Comparison of ENCODE assay signal across 8 mouse cellular contexts in the genomic region with DNA sequence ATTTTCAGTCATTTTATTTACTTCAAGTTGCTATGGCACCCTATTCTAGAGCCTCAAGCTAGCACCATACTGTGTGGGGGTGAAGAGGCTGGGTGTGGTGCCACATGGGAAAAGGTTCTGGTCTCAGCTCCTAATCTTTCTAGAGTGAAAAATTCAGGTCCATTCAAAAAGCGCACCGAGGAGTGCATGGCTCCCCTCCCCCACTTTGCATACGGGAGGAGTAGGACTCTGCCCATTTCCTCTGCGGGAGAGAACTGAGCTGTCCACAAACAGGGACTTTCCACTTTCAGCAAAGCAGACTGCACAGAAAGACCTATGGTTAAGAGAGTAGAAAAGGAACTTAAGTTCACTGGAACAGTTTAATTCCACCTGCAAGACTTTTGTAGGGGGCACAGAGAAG. TPM values are rescaled to one million over a fixed set of nuclear protein-coding genes. Genes with fewer than 3 reads are reported as not detected.
DNase-seq lines count a peak whose midpoint lies in the region; ATAC-seq and TF ChIP-seq lines count a peak whose summit lies in the region.

No protein-coding gene starts in this region.

- intact Hi-C loops in left cerebral cortex, postnatal 10 days (cut with DNase I): no loop called here

- peaks cover 67% of the 10 kb centered on the region for H3K4me1 ChIP-seq in E14TG2a.4 (replicated peaks; ENCODE audit: low read depth, low read length)
- H3K4me1 ChIP-seq in forebrain, embryonic 13.5 days: peaks cover 32% of the 10 kb centered on the region
- peaks cover 20% of the 10 kb centered on the region for H3K4me1 ChIP-seq in hindbrain, embryonic 16.5 days (ENCODE audit: control insufficient read depth, insufficient read depth, low read depth, low read length)

- H3K4me3 ChIP-seq in E14TG2a.4 (replicated peaks; ENCODE audit: low read length): peak overlapping the region; percentile 86
- peak overlapping the region; percentile 69 for H3K4me3 ChIP-seq in forebrain, embryonic 13.5 days
- H3K4me3 ChIP-seq in hindbrain, embryonic 16.5 days (ENCODE audit: low read length): peak overlapping the region; percentile 55

- peak overlapping the region; percentile 79 for H3K4me2 ChIP-seq in forebrain, embryonic 13.5 days
- peak overlapping the region; percentile 88 for H3K4me2 ChIP-seq in hindbrain, embryonic 16.5 days (ENCODE audit: low read length)

- peak overlapping the region; percentile 81 for H3K9ac ChIP-seq in forebrain, embryonic 13.5 days
- H3K9ac ChIP-seq in hindbrain, embryonic 16.5 days (ENCODE audit: low read depth, low read length): peak overlapping the region; percentile 63

- 0% methylated on average over 4 of the region's 4 CpGs for WGBS in forebrain, embryonic 13.5 days
- 0% methylated on average over 4 of the region's 4 CpGs for WGBS in hindbrain, embryonic 16.5 days

- TF ChIP-seq CTCF in E14TG2a.4 (conservative IDR thresholded peaks at IDR 0.05; ENCODE audit: low read length): no peak

- H3K36me3 ChIP-seq in E14TG2a.4 (ENCODE audit: insufficient read depth, low read length): peaks cover 55% of the 10 kb centered on the region
- H3K36me3 ChIP-seq in forebrain, embryonic 13.5 days (ENCODE audit: poor library complexity, severe bottlenecking): peaks cover 34% of the 10 kb centered on the region
- H3K36me3 ChIP-seq in hindbrain, embryonic 16.5 days (ENCODE audit: control insufficient read depth, insufficient read depth, low read length): peaks cover 12% of the 10 kb centered on the region

- no peak for ATAC-seq in forebrain, embryonic 13.5 days
- no peak for ATAC-seq in hindbrain, embryonic 16.5 days
- peak; percentile 18; the same call in 1 of the 2 replicates for ATAC-seq in megakaryocyte progenitor cell, adult 5-6 weeks (replicated peaks; ENCODE audit: poor library complexity)

- peak; percentile 80 for DNase-seq in adrenal gland, postnatal 10 days
- peak; percentile 31 to 61 for DNase-seq in left cerebral cortex, postnatal 10 days (ENCODE audit: extremely low spot score in 1 of 2, low spot score in 2 of 2)
- peak; percentile 33 for DNase-seq in spleen, adult 12 weeks (ENCODE audit: low spot score)
- DNase-seq in urinary bladder, adult 18-20 months (ENCODE audit: low spot score in 2 of 2): no peak

- peak overlapping the region; percentile 92 for H3K27ac ChIP-seq in forebrain, embryonic 13.5 days
- peak overlapping the region; percentile 88 for H3K27ac ChIP-seq in hindbrain, embryonic 16.5 days (ENCODE audit: low read depth, low read length)

- H3K27me3 ChIP-seq in E14TG2a.4 (ENCODE audit: insufficient read depth, low read length): no peaks in the 10 kb centered on the region
- H3K27me3 ChIP-seq in forebrain, embryonic 13.5 days: no peaks in the 10 kb centered on the region
- H3K27me3 ChIP-seq in hindbrain, embryonic 16.5 days (replicated peaks; ENCODE audit: control insufficient read depth, insufficient read depth, low read length): no peaks in the 10 kb centered on the region

- no peaks in the 10 kb centered on the region for H3K9me3 ChIP-seq in E14TG2a.4 (ENCODE audit: low read length)
- H3K9me3 ChIP-seq in forebrain, embryonic 13.5 days (replicated peaks): no peaks in the 10 kb centered on the region
- H3K9me3 ChIP-seq in hindbrain, embryonic 16.5 days (ENCODE audit: control insufficient read depth, low read length): no peaks in the 10 kb centered on the region

RNA-seq across cellular contexts. Expression of a gene that starts 26.6 kb away (rescaled TPM):
- 10 to 100 TPM; 46.3 to 54.8 TPM for total RNA-seq in adrenal gland, postnatal 10 days (2021)
- 14.4 and 15.6 TPM in 2 replicates for polyA plus RNA-seq in forebrain, embryonic 13.5 days (2015; fragmentation: Nextera tagmentation; extraction: Ambion mirVana)
- polyA plus RNA-seq in hindbrain, embryonic 16.5 days (2015; fragmentation: Nextera tagmentation; extraction: Ambion mirVana): 27.3 and 28.3 TPM in 2 replicates
- total RNA-seq in left cerebral cortex, postnatal 10 days (2021): 100 to 1,000 TPM; 146 to 154 TPM
- total RNA-seq in megakaryocyte progenitor cell, adult 5-6 weeks (2015): 149 and 172 TPM in 2 replicates
- 207 and 336 TPM in 2 replicates for total RNA-seq in megakaryocyte progenitor cell, adult 5-6 weeks (2017)

RNA-seq across cellular contexts. Expression of a gene that starts 49.7 kb away (rescaled TPM):
- total RNA-seq in adrenal gland, postnatal 10 days (2021): 1 to 10 TPM; 3.5 to 8.5 TPM
- polyA plus RNA-seq in forebrain, embryonic 13.5 days (2015; fragmentation: Nextera tagmentation; extraction: Ambion mirVana): 14.0 and 15.2 TPM in 2 replicates
- 69.0 and 85.3 TPM in 2 replicates for polyA plus RNA-seq in hindbrain, embryonic 16.5 days (2015; fragmentation: Nextera tagmentation; extraction: Ambion mirVana)
- 10 to 100 TPM; 87.8 to 91.7 TPM for total RNA-seq in left cerebral cortex, postnatal 10 days (2021)
- 1.7 and 3.8 TPM in 2 replicates for total RNA-seq in megakaryocyte progenitor cell, adult 5-6 weeks (2015)
- total RNA-seq in megakaryocyte progenitor cell, adult 5-6 weeks (2017): 1.9 and 5.7 TPM in 2 replicates

Comparison
In these comparisons a context has a peak if more than half of its experiments do, and no peak if none do; other contexts are left out.
1. DNase-seq: peak in adrenal gland, postnatal 10 days (single experiment), left cerebral cortex, postnatal 10 days (2 of 2) and spleen, adult 12 weeks (single experiment); none in urinary bladder, adult 18-20 months (0 of 2).
2. RNA of a gene that starts 49.7 kb away (total RNA-seq): 87.8 to 91.7 TPM in left cerebral cortex, postnatal 10 days; 3.5 to 8.5 TPM in adrenal gland, postnatal 10 days and 1.7 to 5.7 TPM in megakaryocyte progenitor cell, adult 5-6 weeks; every median in the first group is over 4 times any median in the second.
3. Peak in every context shown above with its lines, with median percentiles within 50 percentile points of each other: H3K4me3 ChIP-seq.